Mouse (Mus musculus) heart, postnatal 0 days (tissue): ENCODE measurements at regions not wholly inside any gene's neighbourhood (a gene's known extent, or its start where the extent isn't known, plus 50 kb on each side); places are given as distances from the start of the nearest gene placed in this dataset.

Source experiments
- ATAC-seq: fragments of 200-750 bp; cut with Nextera tagmentation; 2 replicates; pipeline ENCODE4 v1.8.0; 2017; ENCODE audit warnings: low read depth, moderate number of reproducible peaks, moderate library complexity; ENCODE audit not compliant: insufficient read depth
- DNase-seq: peaks from one replicate; pipeline ENCODE4 v3.0.0-alpha.2; 2016; ENCODE audit warnings: low spot score
- H3K27ac ChIP-seq: fragments of 300-500 bp; sonication (generic); 2 replicates; pipeline ENCODE4 v1.5.1; 2014; ENCODE audit warnings: low read depth, mild to moderate bottlenecking
- H3K27me3 ChIP-seq: fragments of 300-500 bp; sonication (generic); 2 replicates; pipeline ENCODE4 v1.6.1; 2014; ENCODE audit warnings: low read length, mixed read lengths; ENCODE audit not compliant: control insufficient read depth, insufficient read depth
- H3K36me3 ChIP-seq: fragments of 300-500 bp; sonication (generic); replicated peaks from 2 replicates; pipeline ENCODE4 v1.6.1; 2014; ENCODE audit warnings: low read length, mixed read lengths; ENCODE audit not compliant: control insufficient read depth, insufficient read depth
- H3K4me1 ChIP-seq: fragments of 300-500 bp; sonication (generic); 2 replicates; pipeline ENCODE4 v1.6.1; 2014; ENCODE audit warnings: antibody characterized with exemption; ENCODE audit not compliant: control insufficient read depth, insufficient read depth
- H3K4me2 ChIP-seq: fragments of 300-500 bp; sonication (generic); 2 replicates; pipeline ENCODE4 v1.6.1; 2014; ENCODE audit warnings: low read depth, mild to moderate bottlenecking, low read length, moderate library complexity
- H3K4me3 ChIP-seq: fragments of 300-500 bp; sonication (generic); 2 replicates; pipeline ENCODE4 v1.5.1; 2014; ENCODE audit warnings: low read depth, low read length
- H3K9ac ChIP-seq: fragments of 300-500 bp; sonication (generic); replicated peaks from 2 replicates; pipeline ENCODE4 v1.6.1; 2014; ENCODE audit warnings: low read depth, low read length, mixed read lengths
- H3K9me3 ChIP-seq: fragments of 300-500 bp; sonication (generic); replicated peaks from 2 replicates; pipeline ENCODE4 v1.6.1; 2016; ENCODE audit warnings: low read length; ENCODE audit not compliant: control insufficient read depth
- CTCF ChIP-seq: IDR thresholded peaks from 2 replicates; pipeline ENCODE4 v1.5.1; 2016; ENCODE audit warnings: antibody characterized with exemption, control low read depth, low read depth
- EP300 ChIP-seq: IDR thresholded peaks from 2 replicates; pipeline ENCODE4 v1.6.1; 2016; ENCODE audit warnings: antibody characterized with exemption, low read depth
- WGBS: fragments of 180-500 bp; shearing (Covaris S2); extraction: QIAGEN DNeasy Blood & Tissue Kit; methylation state at CpG from one replicate; pipeline ENCODE4 v1.1.7; 2014; 5-methylcytosine and 5-hydroxymethylcytosine counted together

- ATAC-seq (no peak), DNase-seq (no peak)
- H3K27ac ChIP-seq: no peak overlapping the region
- WGBS: 51% methylated on average over 2 of the region's 2 CpGs
- no peak overlapping the region for H3K4me2 ChIP-seq
- TF ChIP-seq EP300 (no peak), CTCF (no peak)
- H3K4me1 ChIP-seq: no peaks in the 10 kb centered on the region
- H3K36me3 ChIP-seq: no peaks in the 10 kb centered on the region
- no peak overlapping the region for H3K4me3 ChIP-seq
- no peaks in the 10 kb centered on the region for H3K27me3 ChIP-seq
- H3K9ac ChIP-seq: no peak overlapping the region
- H3K9me3 ChIP-seq: no peaks in the 10 kb centered on the region
Measured at GRCm38 (mm10) chr12:107687447-107687846, 199.0 kb downstream of the 3110018I06Rik start.

DNA sequence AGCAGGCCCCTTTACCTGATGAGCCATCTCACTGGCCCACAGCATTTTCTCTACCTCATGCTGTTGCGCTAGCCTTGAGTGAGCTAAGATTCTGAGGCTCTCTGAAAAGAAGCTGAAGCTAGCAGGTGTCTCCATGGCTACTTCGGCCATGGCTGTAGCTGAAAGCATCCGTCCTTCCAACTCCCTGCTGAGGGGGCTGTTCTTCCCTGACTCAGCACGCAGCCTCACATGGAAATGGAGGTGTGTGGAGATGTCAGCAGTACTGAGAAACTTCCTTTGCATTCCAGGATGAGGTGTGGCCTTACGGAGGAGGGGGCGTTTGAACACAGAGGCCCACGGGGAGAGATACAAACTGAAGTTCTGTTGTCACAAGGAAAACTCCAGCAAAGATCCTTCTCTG, 201.0 kb downstream of the 3110018I06Rik start:
- Histone ChIP-seq H3K27me3 (no peaks in the 10 kb centered on the region), H3K36me3 (no peaks in the 10 kb centered on the region), H3K9ac (no peak overlapping the region), H3K9me3 (no peaks in the 10 kb centered on the region), H3K4me3 (no peak overlapping the region), H3K27ac (no peak overlapping the region), H3K4me2 (no peak overlapping the region), H3K4me1 (no peaks in the 10 kb centered on the region)
- no peak for ATAC-seq
- DNase-seq: no peak
- 66% methylated on average over 7 of the region's 7 CpGs for WGBS
- TF ChIP-seq EP300 (no peak), CTCF (no peak)

GRCm38 (mm10) chr12:107690061-107690460, 201.6 kb downstream of the 3110018I06Rik start:
- WGBS: 59% methylated on average over 3 of the region's 3 CpGs
- Histone ChIP-seq H3K4me2 (no peak overlapping the region), H3K9me3 (no peaks in the 10 kb centered on the region), H3K4me1 (no peaks in the 10 kb centered on the region), H3K27me3 (no peaks in the 10 kb centered on the region), H3K4me3 (no peak overlapping the region), H3K27ac (no peak overlapping the region), H3K9ac (no peak overlapping the region), H3K36me3 (no peaks in the 10 kb centered on the region)
- no peak for TF ChIP-seq CTCF
- TF ChIP-seq EP300: no peak
- DNase-seq (no peak), ATAC-seq (no peak)

DNA sequence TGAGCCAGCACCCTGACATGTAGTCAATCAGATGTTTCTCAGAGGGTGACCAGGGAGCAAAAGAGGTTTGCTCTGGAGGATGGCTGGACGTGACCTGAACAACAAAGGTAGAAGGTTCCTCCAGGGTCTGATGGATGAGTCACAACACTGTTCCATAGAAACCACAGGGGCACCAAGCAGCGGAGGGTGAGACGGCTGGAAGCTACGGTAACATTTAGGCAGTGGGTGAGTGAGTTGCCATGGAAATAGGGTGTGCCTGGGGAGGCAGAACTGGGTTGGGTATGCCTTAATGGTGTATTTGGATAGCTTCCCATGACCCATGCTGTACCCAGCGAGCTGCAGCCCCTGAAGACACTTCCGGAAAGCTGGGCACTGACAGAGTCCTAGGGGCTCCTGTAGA, 205.3 kb downstream of the 3110018I06Rik start:
- Histone ChIP-seq H3K27ac (no peak overlapping the region), H3K4me1 (no peaks in the 10 kb centered on the region), H3K9me3 (no peaks in the 10 kb centered on the region), H3K27me3 (no peaks in the 10 kb centered on the region), H3K4me2 (no peak overlapping the region), H3K36me3 (no peaks in the 10 kb centered on the region), H3K9ac (no peak overlapping the region), H3K4me3 (no peak overlapping the region)
- no peak for ATAC-seq
- DNase-seq: no peak
- TF ChIP-seq EP300 (no peak), CTCF (no peak)
- 77% methylated on average over 6 of the region's 6 CpGs for WGBS

- Histone ChIP-seq H3K9me3 (no peaks in the 10 kb centered on the region), H3K9ac (no peak overlapping the region), H3K36me3 (no peaks in the 10 kb centered on the region), H3K4me3 (no peak overlapping the region), H3K27ac (no peak overlapping the region), H3K27me3 (no peaks in the 10 kb centered on the region), H3K4me2 (no peak overlapping the region), H3K4me1 (no peaks in the 10 kb centered on the region)
- WGBS: 83% methylated on average over 2 of the region's 2 CpGs
- no peak for TF ChIP-seq EP300
- TF ChIP-seq CTCF: no peak
- ATAC-seq: no peak
- no peak for DNase-seq
Measured at GRCm38 (mm10) chr12:107695014-107695413, 206.6 kb downstream of the 3110018I06Rik start.

DNA sequence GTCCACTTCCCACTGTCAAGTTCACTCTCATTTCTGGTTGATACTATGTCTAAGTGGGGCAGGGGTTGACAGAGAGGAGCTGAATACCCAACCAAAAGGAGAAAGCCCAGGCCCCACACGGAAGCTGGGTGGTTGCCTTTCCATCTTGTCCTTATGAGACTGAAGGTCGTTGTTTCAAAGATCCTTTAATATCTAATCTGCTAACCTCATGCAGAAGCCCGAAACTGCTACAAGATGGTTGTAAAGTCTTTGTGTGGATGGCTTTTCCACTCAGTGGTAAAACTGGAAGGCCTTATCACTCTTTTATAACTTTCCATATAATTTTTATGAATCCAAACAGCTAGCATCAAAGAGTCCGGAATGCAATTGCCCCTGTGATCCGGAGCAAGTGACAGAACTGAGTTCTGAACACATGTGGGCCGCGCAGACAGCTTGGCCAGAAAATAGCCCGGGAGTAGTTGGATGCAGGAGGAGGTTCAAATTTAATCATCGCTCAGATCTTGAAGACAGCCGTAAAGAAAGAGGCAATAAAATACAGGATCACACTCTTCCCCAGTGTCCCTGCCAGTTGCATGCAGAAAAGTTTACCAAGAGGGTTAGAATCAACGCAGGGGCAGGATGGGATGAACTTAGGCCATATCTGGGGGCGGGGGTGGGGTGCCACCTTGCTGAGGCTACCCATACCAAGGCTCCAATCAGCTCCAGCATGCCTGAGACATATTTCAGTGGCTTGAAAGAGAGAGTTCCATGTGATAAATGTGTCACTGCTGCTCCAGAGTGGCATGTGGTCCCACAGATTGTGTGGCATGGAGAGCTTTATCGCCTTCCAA, 207.2 kb downstream of the 3110018I06Rik start:
- ATAC-seq: no peak
- WGBS: 84% methylated on average over 13 of the region's 13 CpGs

More for the DNA sequence above, 207.2 kb downstream of the 3110018I06Rik start:
- TF ChIP-seq CTCF (no peak), EP300 (no peak)
- H3K27me3 ChIP-seq: no peaks in the 10 kb centered on the region
- H3K36me3 ChIP-seq: no peaks in the 10 kb centered on the region
- no peak overlapping the region for H3K9ac ChIP-seq
- H3K9me3 ChIP-seq: no peaks in the 10 kb centered on the region
- H3K4me1 ChIP-seq: no peaks in the 10 kb centered on the region
- no peak for DNase-seq
- H3K27ac ChIP-seq: no peak overlapping the region
- H3K4me3 ChIP-seq: no peak overlapping the region
- no peak overlapping the region for H3K4me2 ChIP-seq
